Mouse (Mus musculus): ENCODE measurements around the gene Cdk17.

Cdk17 gene

DNA sequence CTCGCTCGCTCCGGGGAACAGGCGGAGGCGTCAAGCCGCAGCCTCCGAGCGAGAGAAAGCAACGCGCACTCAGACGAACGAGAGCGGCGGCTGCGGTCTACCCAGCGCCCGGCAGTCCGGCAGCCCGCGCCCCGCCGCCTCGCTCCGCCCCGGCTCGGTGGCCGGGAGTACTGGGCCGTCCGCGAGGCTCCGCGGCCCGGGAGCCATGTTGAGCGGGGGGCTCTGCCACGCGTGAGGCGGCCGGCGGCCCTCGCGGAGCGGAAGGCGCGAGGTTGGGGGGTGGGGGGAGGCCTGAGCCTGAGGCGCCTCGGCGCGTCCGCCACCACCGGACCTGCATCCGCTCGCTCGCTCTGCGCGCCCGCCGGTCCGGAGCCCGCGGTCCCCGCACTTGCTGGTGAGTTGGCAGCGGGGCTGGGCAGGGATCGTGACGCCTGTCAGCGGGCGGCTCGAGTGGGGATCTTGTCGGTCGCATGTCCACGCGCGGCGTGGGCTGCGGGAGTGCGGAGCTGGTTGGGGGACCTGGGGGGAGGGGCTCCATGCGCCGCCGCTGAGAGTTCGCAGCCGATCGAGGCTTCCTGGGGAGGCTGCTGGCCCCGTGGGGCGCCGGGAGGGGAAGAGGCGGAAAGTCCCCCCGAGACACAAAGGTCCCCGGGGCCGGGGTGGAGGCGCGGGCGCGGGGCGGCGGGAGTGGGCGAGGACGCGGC lies at the start of gene Cdk17:
TSS of gene Cdk17 (plus strand) at position 69 of the 704 bp plus-strand sequence.
- Histone ChIP-seq H3K27me3 (ENCODE audit: control insufficient read depth, insufficient read depth, low read length, poor library complexity, severe bottlenecking) (no peaks in the 10 kb centered on the region), H3K36me3 (ENCODE audit: control insufficient read depth, insufficient read depth, low read length, poor library complexity, severe bottlenecking) (no peaks in the 10 kb centered on the region)
- DNase-seq (ENCODE audit: low read depth, low spot score), result peak; percentile 73

DNA sequence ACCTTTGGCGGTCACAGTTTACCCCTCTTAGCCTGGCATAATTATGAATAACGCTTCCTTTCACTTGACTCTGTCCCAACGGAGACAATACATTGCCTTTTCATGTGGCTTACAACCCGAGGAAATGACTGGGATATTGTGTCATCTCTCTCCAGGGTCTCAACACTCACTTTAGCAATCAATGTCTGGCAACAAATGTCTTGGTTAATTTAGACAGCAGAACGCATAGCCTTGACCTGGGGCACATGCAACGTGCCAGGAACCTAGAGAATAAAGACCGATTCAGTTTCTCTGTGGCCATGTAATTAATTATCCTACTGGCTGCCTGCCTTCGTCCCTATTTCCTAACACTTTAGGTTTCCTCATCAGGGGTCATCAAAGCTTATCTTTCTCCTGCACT lies 49.3 kb upstream of the Cdk17 start:
- no peak for DNase-seq (ENCODE audit: low read depth, low spot score)
- no peaks in the 10 kb centered on the region for H3K27me3 ChIP-seq (ENCODE audit: control insufficient read depth, insufficient read depth, low read length, poor library complexity, severe bottlenecking)
- no peaks in the 10 kb centered on the region for H3K36me3 ChIP-seq (ENCODE audit: control insufficient read depth, insufficient read depth, low read length, poor library complexity, severe bottlenecking)

GRCm38 (mm10) chr10:93112021-93112420 lies 48.7 kb upstream of the Cdk17 start:
- DNase-seq (ENCODE audit: low read depth, low spot score), result no peak
- no peaks in the 10 kb centered on the region for H3K27me3 ChIP-seq (ENCODE audit: control insufficient read depth, insufficient read depth, low read length, poor library complexity, severe bottlenecking)
- no peaks in the 10 kb centered on the region for H3K36me3 ChIP-seq (ENCODE audit: control insufficient read depth, insufficient read depth, low read length, poor library complexity, severe bottlenecking)

GRCm38 (mm10) chr10:93113968-93114367 lies 46.7 kb upstream of the Cdk17 start:
- no peak for DNase-seq (ENCODE audit: low read depth, low spot score)
- Histone ChIP-seq H3K36me3 (ENCODE audit: control insufficient read depth, insufficient read depth, low read length, poor library complexity, severe bottlenecking) (no peaks in the 10 kb centered on the region), H3K27me3 (ENCODE audit: control insufficient read depth, insufficient read depth, low read length, poor library complexity, severe bottlenecking) (no peaks in the 10 kb centered on the region)

GRCm38 (mm10) chr10:93114782-93115181 lies 45.9 kb upstream of the Cdk17 start:
- Histone ChIP-seq H3K36me3 (ENCODE audit: control insufficient read depth, insufficient read depth, low read length, poor library complexity, severe bottlenecking) (no peaks in the 10 kb centered on the region), H3K27me3 (ENCODE audit: control insufficient read depth, insufficient read depth, low read length, poor library complexity, severe bottlenecking) (no peaks in the 10 kb centered on the region)
- DNase-seq (ENCODE audit: low read depth, low spot score), result no peak

- DNase-seq (ENCODE audit: low read depth, low spot score), result no peak
- H3K27me3 ChIP-seq (ENCODE audit: control insufficient read depth, insufficient read depth, low read length, poor library complexity, severe bottlenecking), result no peaks in the 10 kb centered on the region
- H3K36me3 ChIP-seq (ENCODE audit: control insufficient read depth, insufficient read depth, low read length, poor library complexity, severe bottlenecking), result no peaks in the 10 kb centered on the region
These were observed 44.9 kb upstream of the Cdk17 start for GRCm38 (mm10) chr10:93115743-93116142.

- no peaks in the 10 kb centered on the region for H3K27me3 ChIP-seq (ENCODE audit: control insufficient read depth, insufficient read depth, low read length, poor library complexity, severe bottlenecking)
- H3K36me3 ChIP-seq (ENCODE audit: control insufficient read depth, insufficient read depth, low read length, poor library complexity, severe bottlenecking), result no peaks in the 10 kb centered on the region
- no peak for DNase-seq (ENCODE audit: low read depth, low spot score)
These were observed 44.0 kb upstream of the Cdk17 start for GRCm38 (mm10) chr10:93116636-93117035.

DNA sequence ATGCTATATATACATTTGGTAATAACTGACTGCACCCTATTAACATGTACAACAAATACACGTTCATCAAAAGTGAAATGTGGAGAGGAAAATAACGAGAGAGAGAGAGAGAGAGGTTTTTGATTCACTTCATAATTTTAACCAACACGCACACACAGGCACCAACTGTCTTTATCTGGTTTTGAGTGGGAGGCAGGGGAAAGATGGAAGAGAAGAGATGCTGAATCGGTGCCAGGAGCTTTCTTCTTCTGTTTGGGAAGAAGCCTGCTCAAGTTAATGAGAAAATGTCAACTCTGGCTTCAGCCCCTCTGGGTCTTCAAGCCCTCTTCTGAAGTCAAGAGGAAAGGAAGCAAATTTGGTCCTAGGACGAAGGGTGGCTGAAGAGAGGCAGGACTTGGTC lies 40.9 kb upstream of the Cdk17 start:
- no peaks in the 10 kb centered on the region for H3K27me3 ChIP-seq (ENCODE audit: control insufficient read depth, insufficient read depth, low read length, poor library complexity, severe bottlenecking)
- DNase-seq (ENCODE audit: low read depth, low spot score), result no peak
- no peaks in the 10 kb centered on the region for H3K36me3 ChIP-seq (ENCODE audit: control insufficient read depth, insufficient read depth, low read length, poor library complexity, severe bottlenecking)

- H3K36me3 ChIP-seq (ENCODE audit: control insufficient read depth, insufficient read depth, low read length, poor library complexity, severe bottlenecking), result no peaks in the 10 kb centered on the region
- no peak for DNase-seq (ENCODE audit: low read depth, low spot score)
- H3K27me3 ChIP-seq (ENCODE audit: control insufficient read depth, insufficient read depth, low read length, poor library complexity, severe bottlenecking), result no peaks in the 10 kb centered on the region
These were observed 39.3 kb upstream of the Cdk17 start for GRCm38 (mm10) chr10:93121262-93121860.

GRCm38 (mm10) chr10:93122399-93123184 lies 38.1 kb upstream of the Cdk17 start:
- Histone ChIP-seq H3K36me3 (ENCODE audit: control insufficient read depth, insufficient read depth, low read length, poor library complexity, severe bottlenecking) (no peaks in the 10 kb centered on the region), H3K27me3 (ENCODE audit: control insufficient read depth, insufficient read depth, low read length, poor library complexity, severe bottlenecking) (no peaks in the 10 kb centered on the region)
- DNase-seq (ENCODE audit: low read depth, low spot score), result no peak

GRCm38 (mm10) chr10:93123310-93123709 lies 37.4 kb upstream of the Cdk17 start:
- no peaks in the 10 kb centered on the region for H3K27me3 ChIP-seq (ENCODE audit: control insufficient read depth, insufficient read depth, low read length, poor library complexity, severe bottlenecking)
- no peaks in the 10 kb centered on the region for H3K36me3 ChIP-seq (ENCODE audit: control insufficient read depth, insufficient read depth, low read length, poor library complexity, severe bottlenecking)
- DNase-seq (ENCODE audit: low read depth, low spot score), result no peak

GRCm38 (mm10) chr10:93123957-93124613 lies 36.6 kb upstream of the Cdk17 start:
- H3K27me3 ChIP-seq (ENCODE audit: control insufficient read depth, insufficient read depth, low read length, poor library complexity, severe bottlenecking), result no peaks in the 10 kb centered on the region
- peak; percentile 94 for DNase-seq (ENCODE audit: low read depth, low spot score)
- no peaks in the 10 kb centered on the region for H3K36me3 ChIP-seq (ENCODE audit: control insufficient read depth, insufficient read depth, low read length, poor library complexity, severe bottlenecking)

GRCm38 (mm10) chr10:93126025-93126424 lies 34.6 kb upstream of the Cdk17 start:
- no peaks in the 10 kb centered on the region for H3K36me3 ChIP-seq (ENCODE audit: control insufficient read depth, insufficient read depth, low read length, poor library complexity, severe bottlenecking)
- no peak for DNase-seq (ENCODE audit: low read depth, low spot score)
- H3K27me3 ChIP-seq (ENCODE audit: control insufficient read depth, insufficient read depth, low read length, poor library complexity, severe bottlenecking), result no peaks in the 10 kb centered on the region

GRCm38 (mm10) chr10:93128566-93128965 lies 32.1 kb upstream of the Cdk17 start:
- Histone ChIP-seq H3K36me3 (ENCODE audit: control insufficient read depth, insufficient read depth, low read length, poor library complexity, severe bottlenecking) (no peaks in the 10 kb centered on the region), H3K27me3 (ENCODE audit: control insufficient read depth, insufficient read depth, low read length, poor library complexity, severe bottlenecking) (no peaks in the 10 kb centered on the region)
- DNase-seq (ENCODE audit: low read depth, low spot score), result no peak

- Histone ChIP-seq H3K27me3 (ENCODE audit: control insufficient read depth, insufficient read depth, low read length, poor library complexity, severe bottlenecking) (no peaks in the 10 kb centered on the region), H3K36me3 (ENCODE audit: control insufficient read depth, insufficient read depth, low read length, poor library complexity, severe bottlenecking) (no peaks in the 10 kb centered on the region)
- no peak for DNase-seq (ENCODE audit: low read depth, low spot score)
These were observed 31.3 kb upstream of the Cdk17 start for GRCm38 (mm10) chr10:93129345-93129744.

Measured in splenic B cell, adult 2 months (primary cell).